Mouse (Mus musculus) v-Abl transformed pro-B cells (cell line): ENCODE measurements around the gene R3hdml.

Experiments used
- in situ Hi-C, 2 experiments: fragments of 400-800 bp; cut with MboI; formaldehyde crosslinking; loops; one replicate each; pipeline ENCODE4 v1.15.1; 2025; ENCODE audit not compliant: unreplicated experiment in 2 of 2

Gene R3hdml

GRCm38 (mm10) chr2:163537443-163537842 lies 45.3 kb downstream of the R3hdml start:
- in situ Hi-C loops: loop anchor here in 1 of 2 experiments (10.0 to 25.0 kb wide), 5 partner anchors 47 to 425 kb away; partner anchors contain the start of gene Ccn5

- in situ Hi-C loops: loop anchor here in 1 of 2 experiments (10.0 to 25.0 kb wide), 5 partner anchors 46 to 424 kb away; partner anchors contain the start of gene Ccn5
Measured at GRCm38 (mm10) chr2:163538410-163538809, 46.3 kb downstream of the R3hdml start.

- in situ Hi-C loops: loop anchor here (10.0 to 25.0 kb wide), 6 partner anchors 45 to 423 kb away; partner anchors contain the start of gene Ccn5 (in 1 of the 2)
Measured at GRCm38 (mm10) chr2:163539321-163540040, 47.4 kb downstream of the R3hdml start.

- in situ Hi-C loops: loop anchor here (10.0 to 25.0 kb wide), 2 partner anchors 404 to 422 kb away; no protein-coding TSS in a partner anchor
Measured at GRCm38 (mm10) chr2:163540231-163541117, 48.4 kb downstream of the R3hdml start.

GRCm38 (mm10) chr2:163541568-163542182 lies 49.6 kb downstream of the R3hdml start:
- in situ Hi-C loops: loop anchor here (10.0 to 25.0 kb wide), 2 partner anchors 403 to 421 kb away; no protein-coding TSS in a partner anchor

GRCm38 (mm10) chr2:163542674-163543073 lies 50.6 kb downstream of the R3hdml start:
- in situ Hi-C loops: loop anchor here (10.0 to 25.0 kb wide), 2 partner anchors 402 to 420 kb away; no protein-coding TSS in a partner anchor

- in situ Hi-C loops: loop anchor here (10.0 to 25.0 kb wide), 2 partner anchors 398 to 416 kb away; no protein-coding TSS in a partner anchor
Measured at GRCm38 (mm10) chr2:163546623-163547318, 54.7 kb downstream of the R3hdml start.

- in situ Hi-C loops: loop anchor here (10.0 to 25.0 kb wide), 2 partner anchors 396 to 413 kb away; no protein-coding TSS in a partner anchor
Measured at GRCm38 (mm10) chr2:163548822-163549221, 56.7 kb downstream of the R3hdml start.

GRCm38 (mm10) chr2:163549786-163550185 lies 57.7 kb downstream of the R3hdml start:
- in situ Hi-C loops: loop anchor here (10.0 to 25.0 kb wide), 2 partner anchors 395 to 413 kb away; no protein-coding TSS in a partner anchor
